ENCODE assay signal across 9 mouse cellular contexts in the genomic region with DNA sequence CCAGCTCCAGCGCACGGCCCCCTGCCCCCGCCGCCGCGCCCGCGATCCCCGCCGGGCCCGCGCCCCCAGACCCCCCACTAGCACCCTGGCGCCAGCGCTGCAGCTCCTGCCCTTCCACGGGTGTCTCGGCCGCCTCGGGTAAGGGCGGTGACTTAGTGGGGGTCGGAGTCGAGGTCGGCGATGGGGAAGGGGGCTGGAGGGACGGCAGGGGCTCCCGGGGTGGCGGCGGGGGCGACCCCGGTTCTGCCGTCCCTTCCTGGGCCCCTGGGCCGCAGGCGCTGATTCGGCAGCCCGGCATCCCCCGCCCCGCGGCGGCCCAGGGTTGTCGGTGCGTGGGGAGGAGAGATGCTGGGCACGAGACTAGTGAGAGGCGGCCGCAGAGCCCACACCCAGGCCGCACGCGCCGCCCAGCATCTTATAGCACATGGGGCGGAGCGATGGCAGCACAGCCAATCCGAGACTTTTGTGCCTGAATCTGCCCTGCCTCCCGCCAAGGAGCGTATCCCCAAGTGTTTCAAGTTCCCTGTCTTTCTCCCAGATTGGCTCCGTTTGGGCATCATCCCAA. TPM values are rescaled to one million over a fixed set of nuclear protein-coding genes. Genes with fewer than 3 reads are reported as not detected.
DNase-seq lines count a peak whose midpoint lies in the region; ATAC-seq lines count a peak whose summit lies in the region.
"Had no signal": no experiment of that assay in that cellular context is flagged by ENCODE, and none has a peak within 500 bp of the region (broad histone marks: within the 10 kb centered on the region; RNA-seq: fewer than 3 reads in every experiment).

A gene (minus strand): TSS at position 391 of the 565 bp plus-strand sequence.

- H3K9ac ChIP-seq in hindbrain, embryonic 14.5 days = peak within 1 kb of the TSS; percentile 69

- no peaks in the 10 kb centered on the region for H3K36me3 ChIP-seq in hindbrain, embryonic 14.5 days (replicated peaks; ENCODE audit: control insufficient read depth, insufficient read depth)

- DNase-seq in R1 (ENCODE audit: low read depth, low spot score) = peak; percentile 94
- DNase-seq in cerebellum, adult 9-11 months = peak; percentile 94
- peak; percentile 84 for DNase-seq in frontal cortex, postnatal 10 days (ENCODE audit: low spot score in 2 of 2)
- peak; percentile 83 for DNase-seq in hindbrain, embryonic 14.5 days (ENCODE audit: low spot score)
- peak; percentile 83 to 84 for DNase-seq in layer of hippocampus, postnatal 36 days
- peak; percentile 69 for DNase-seq in lung, postnatal 10 days
- DNase-seq in retina, postnatal 1 day = peak; percentile 91
- DNase-seq in urinary bladder, postnatal 14 days (ENCODE audit: low spot score) = peak; percentile 84

- H3K9me3 ChIP-seq in hindbrain, embryonic 14.5 days (ENCODE audit: control insufficient read depth, low read length) = no peaks in the 10 kb centered on the region

- H3K27ac ChIP-seq in hindbrain, embryonic 14.5 days = no peak within 1 kb of the TSS
- H3K27ac ChIP-seq: macrophage had no signal

- peaks cover 71% of the 10 kb centered on the region for H3K27me3 ChIP-seq in hindbrain, embryonic 14.5 days (ENCODE audit: control insufficient read depth, insufficient read depth, low read length)

- peaks cover 13% of the 10 kb centered on the region; the same call in 1 of the 2 replicates for H3K4me1 ChIP-seq in hindbrain, embryonic 14.5 days (replicated peaks; ENCODE audit: control insufficient read depth, insufficient read depth, low read length)

- ATAC-seq in hindbrain, embryonic 14.5 days (ENCODE audit: low FRiP score) = peak; percentile 84

- H3K4me2 ChIP-seq in hindbrain, embryonic 14.5 days (replicated peaks) = peak within 1 kb of the TSS; percentile 78

- WGBS in hindbrain, embryonic 14.5 days = under 1% methylated on average over 47 of the region's 53 CpGs

- peak within 1 kb of the TSS; percentile 48 for H3K4me3 ChIP-seq in hindbrain, embryonic 14.5 days (replicated peaks; ENCODE audit: low read length)

RNA-seq across cellular contexts. Expression of the gene that starts here (rescaled TPM):
- polyA plus RNA-seq in hindbrain, embryonic 14.5 days (2014; fragmentation: Nextera tagmentation; extraction: Ambion mirVana) = 12.3 and 14.8 TPM in 2 replicates
- 100 to 1,000 TPM; 168 to 190 TPM for total RNA-seq in layer of hippocampus, postnatal 36 days (2021)
